Mouse (Mus musculus): ENCODE results near the gene Tysnd1.

Gene Tysnd1

DNA sequence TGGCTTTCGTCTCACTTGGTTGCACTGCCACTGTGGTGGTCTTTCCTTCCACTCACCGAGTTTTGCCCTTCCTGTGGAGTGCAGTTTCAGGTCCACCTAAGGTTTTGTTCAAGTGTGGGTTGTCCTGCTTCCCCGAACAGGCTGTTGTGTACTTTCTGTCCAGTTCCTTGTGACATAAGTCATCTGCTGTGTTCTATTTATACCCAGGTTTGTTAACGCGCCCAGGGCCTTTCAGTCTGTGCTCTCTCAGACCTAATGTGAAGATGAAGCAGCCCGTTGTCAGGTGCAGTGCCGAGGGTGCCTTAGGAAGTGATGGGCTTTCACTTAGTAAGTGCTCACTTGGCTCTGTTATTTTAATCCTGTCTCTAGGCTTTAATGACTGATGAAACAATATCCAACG, 5.9 kb upstream of the Tysnd1 start:
- DNase-seq (ENCODE audit: low read depth, low spot score) = no peak

DNA sequence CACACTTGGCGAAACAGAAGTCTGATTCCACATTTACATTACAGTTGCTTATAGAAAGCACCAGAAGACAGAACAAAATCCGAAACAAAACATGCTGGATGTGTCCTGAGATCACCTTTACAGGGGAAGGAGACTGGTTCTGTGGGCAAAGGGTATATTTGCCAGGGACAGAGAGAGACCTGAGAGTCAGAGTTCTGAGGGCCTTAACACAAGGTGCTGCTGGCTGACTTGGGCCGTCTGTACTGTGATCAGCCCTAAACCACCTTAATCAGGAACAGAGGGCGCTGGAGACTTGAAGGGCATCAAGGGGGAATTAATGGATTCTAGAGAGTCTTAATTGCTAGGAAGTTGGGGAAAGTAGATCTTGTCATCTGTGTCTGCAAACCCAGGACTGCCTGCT, 1.8 kb upstream of the Tysnd1 start:
- DNase-seq (ENCODE audit: low read depth, low spot score) = no peak

DNA sequence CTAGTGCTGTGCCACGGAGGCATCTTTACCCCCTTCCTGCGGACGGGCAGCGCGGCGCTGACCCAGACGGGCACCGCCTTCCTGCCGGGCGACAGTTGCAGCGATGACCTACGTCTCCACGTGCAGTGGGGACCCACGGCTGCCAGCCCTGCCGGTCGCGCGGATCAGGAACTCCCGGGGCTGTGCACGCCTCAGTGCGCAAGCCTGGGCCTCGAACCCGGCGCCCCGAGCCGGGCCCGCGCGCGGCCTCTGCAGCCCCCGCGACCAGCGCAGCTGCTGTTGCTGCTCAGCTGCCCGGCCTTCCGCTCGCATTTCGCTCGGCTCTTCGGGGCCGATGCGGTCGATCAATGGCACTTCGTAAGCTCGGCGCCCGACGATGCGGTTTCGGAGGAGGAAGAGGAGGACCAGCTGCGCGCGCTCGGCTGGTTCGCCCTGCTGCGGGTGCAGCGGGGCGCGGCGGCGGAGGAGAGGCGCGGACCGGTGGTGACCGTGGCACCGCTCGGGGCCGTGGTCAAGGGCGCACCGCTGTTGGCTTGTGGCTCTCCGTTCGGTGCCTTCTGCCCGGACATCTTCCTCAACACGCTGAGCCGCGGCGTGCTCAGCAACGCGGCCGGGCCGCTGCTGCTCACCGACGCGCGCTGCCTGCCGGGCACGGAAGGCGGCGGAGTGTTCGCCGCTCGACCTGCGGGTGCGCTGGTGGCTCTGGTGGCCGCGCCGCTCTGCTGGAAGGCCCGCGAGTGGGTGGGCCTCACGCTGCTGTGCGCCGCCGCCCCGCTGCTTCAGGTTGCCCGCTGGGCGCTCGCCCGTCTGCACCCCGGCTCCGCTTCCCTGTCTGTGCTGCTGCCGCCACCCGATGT, 617 bp downstream of the Tysnd1 start:
- DNase-seq (ENCODE audit: low read depth, low spot score) = peak; percentile 51

DNA sequence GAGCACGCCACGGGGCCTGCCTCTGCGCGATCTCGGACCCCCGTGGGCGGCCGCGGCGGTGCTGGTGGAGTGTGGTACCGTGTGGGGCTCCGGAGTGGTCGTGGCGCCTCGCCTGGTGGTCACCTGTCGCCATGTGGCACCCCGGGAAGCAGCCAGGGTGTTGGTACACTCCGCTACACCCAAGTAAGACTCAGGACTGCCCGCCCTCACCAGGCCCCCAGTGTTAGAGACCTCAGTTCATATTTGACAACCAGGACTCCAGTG, 1.2 kb downstream of the Tysnd1 start:
- no peak for DNase-seq (ENCODE audit: low read depth, low spot score)

DNA sequence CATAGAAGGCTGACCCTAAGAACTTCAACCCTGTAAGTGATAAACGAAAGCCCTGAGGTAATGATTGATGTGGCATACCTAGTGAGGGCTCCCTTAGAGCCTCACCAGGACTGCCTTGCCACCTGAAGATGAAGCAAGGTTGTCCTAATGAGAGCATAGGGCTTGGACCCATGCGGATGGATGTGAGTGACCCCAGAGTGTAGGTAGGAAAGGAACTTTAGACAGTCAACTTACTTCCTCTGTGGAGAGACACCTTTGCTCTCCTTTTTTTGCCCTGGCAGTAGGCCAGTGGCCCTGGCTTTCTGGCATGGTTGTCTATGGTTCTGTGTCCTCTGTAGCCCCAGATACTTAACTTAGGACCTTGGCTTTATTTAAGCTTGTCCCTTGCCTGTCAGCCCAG, 1.7 kb downstream of the Tysnd1 start:
- no peak for DNase-seq (ENCODE audit: low read depth, low spot score)

DNA sequence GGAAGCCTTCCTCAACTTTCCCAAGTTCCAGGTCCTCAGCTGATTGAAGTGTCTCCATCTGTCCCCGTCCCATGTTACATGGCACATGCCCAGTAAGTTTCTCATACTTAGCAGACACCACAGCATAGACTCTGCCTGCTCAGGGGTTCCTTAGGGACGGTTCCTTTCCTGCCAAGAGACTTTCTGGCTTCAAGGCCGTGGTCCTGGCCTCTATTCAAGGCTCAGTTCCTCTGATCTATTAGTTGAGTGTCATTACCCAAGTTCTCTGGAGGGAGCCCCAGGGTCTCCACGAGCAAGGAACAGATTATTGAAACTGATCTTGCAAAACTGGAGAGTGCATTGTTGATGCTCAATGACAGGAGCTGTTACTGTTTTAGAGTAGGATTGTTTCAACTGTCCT, 9.3 kb downstream of the Tysnd1 start:
- DNase-seq (ENCODE audit: low read depth, low spot score) = no peak

DNA sequence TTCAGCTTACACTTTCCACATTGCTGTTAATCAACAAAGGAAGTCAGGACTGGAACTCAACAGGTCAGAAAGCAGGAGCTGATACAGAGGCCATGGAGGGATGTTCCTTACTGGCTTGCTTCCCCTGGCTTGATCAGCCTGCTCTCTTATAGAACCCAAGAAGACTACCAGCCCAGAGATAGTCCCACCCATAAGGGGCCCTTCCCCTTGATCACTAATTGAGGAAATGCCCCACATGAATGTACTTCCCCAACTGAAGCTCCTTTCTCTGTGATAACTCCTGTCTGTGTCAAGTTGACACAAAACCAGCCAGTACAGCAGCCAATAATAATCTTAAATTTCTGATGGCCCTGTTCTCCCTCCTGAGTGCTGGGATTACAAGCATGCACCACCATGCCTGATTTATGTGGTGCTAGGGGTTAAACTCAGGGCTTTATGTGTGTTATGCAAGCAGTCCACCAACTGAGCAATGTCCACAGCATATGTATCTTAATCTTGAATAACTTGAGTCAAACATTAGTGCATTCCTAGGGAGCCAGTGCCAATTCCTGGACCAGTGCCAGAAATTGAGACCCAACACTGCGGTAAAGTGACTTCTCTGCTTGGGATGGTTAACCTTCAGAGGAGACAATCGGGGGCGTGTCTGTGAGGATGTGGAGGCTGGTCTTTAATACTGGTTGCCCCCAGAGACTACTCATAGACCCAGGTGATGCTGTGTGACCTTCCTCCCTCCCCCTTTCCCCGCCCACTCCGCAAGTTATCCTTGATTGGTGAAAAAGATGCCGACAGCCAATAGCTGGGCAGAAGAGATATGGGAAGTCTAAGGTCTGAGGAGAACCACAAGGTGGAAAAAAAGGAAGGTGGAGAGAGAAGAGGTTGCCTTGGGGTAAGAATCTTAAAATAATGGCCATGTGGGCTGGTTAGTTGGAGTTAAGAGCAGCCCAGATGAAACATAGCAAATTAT, 11.4 kb downstream of the Tysnd1 start:
- DNase-seq (ENCODE audit: low read depth, low spot score) = peak; percentile 63

DNA sequence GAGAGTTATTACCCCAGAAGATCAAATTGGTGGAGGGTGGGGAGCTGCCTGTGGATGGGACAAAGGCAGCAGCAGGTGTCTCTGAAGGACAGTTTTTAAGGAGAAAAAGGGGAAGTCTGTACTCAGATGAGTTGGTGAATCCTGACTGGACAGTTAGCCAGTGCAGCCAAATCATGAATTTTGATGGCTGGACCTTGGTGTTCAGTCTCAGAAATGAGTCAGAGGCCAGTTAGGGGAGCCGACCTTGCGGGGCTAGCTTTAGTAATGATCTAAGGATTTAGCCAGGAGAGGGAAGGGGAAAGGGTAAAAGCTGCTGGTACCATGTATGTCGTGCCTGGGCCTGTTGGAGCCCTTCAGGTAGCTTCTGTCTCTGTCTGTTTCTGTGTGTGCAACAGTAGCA, 18.3 kb downstream of the Tysnd1 start:
- no peak for DNase-seq (ENCODE audit: low read depth, low spot score)

DNA sequence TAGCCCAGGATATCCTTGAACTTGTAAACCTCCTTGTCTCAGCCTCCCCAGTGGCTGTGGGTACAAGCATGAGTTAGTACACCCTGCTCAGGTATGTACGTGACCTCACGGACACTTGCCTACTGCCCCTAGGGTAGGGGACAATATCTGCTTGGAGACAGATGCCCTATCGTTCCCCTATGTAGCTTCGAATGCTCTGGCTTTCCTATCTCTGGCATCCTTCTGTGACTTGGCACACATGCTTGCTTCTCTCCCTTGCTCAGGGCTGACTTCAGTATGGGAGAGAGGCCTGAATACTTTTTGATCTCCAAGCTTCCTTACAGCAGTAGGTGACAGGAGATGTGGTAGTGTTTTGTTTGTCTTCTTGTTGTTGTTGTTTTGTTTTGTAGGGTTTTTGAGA, 18.8 kb downstream of the Tysnd1 start:
- no peak for DNase-seq (ENCODE audit: low read depth, low spot score)

DNA sequence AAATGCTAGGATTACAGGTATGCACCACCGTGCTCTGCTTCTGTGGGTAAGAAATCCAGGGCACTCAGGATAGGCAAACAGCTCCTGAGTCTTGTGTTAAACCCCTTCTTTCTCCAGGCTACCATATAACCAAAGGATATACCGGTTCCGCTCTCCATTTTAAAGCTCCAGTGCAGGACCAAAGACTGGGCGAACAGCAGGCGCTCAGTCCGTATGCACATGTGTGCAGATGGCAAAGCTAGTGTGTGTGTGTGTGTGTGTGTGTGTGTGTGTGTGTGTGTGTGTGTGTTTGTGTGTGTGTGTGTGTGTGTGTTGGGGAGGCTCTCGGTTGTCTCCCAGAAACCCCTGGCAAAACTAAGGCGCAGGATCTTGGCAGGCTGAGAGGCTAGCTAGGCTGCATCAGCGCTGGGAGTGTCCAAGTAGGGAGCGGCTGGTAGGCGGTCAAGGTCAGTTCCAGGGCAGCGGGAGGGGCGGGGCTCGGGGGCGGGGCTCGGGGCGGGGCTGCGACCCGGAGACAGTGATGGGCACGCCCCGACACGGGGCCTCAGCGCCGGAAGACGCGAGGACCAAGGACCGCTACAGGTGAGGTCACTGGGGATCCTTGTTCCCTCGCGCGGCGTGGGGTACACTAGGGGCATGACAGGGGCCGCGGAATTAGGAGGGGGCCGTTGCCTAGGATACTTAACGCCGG, 19.6 kb downstream of the Tysnd1 start, which contains the start of gene Aifm2:
TSS of gene Aifm2 (plus strand) at position 493 of the 691 bp plus-strand sequence.
- DNase-seq (ENCODE audit: low read depth, low spot score) = peak; percentile 86

DNA sequence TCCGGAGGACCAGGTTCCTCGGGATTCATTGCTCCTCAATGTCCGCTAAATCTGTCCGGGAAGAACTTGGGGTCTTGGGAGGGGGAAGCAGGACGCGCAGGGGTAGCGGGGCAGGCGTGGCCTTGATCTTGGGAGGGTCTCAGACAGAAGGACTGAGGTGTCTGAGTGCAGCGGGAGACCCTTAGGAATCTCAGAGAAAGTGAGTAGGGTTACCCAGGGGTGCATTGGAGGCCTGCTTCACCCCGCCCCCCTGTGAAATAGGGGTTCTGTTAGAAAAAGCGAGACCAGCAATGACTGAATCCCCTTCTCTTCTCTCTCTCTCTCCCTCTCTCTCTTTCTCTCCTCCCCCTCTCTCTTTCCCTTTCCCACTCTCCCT, 20.1 kb downstream of the Tysnd1 start:
- no peak for DNase-seq (ENCODE audit: low read depth, low spot score)

DNA sequence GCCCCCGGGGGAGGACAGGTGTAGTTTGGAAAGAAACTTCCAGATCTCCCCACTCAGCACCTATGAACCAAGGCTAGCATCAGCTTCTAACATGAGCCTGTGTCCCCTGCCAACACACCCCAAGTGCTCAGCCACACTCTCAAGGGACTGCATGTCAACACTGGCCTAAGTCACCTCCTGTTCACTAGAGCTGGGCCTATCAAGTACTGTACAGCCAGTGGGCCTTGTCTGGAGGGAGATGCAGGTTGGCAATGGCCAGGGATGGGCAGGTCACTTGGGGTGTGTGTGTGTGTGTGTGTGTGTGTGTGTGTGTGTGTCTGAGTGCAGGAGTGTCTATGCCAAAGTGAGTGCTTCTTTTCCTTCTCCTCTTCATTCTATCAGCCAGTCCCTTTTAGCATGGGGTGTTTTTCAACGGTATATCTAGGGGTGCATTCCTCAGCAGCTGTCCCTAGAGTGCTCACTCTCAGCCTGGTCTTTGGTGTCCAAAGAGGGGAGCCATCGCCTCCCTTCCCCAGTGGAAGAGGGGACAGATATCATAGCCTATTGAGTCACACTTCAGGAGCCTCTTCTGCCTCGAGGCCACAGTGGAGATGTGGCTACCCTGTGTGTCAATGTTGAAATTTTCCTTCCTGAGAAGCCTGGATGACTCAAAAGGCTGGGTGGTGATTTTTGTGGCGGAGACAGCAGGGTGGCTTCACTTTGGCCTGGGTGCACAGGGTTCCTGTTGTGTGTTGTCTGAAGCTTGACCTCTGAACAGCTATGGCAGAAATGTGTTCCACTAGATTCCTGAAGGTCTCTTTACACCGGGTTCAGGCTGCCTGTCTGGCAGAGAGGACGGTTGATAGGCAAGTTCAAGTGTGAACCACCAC, 20.9 kb downstream of the Tysnd1 start:
- no peak for DNase-seq (ENCODE audit: low read depth, low spot score)

DNA sequence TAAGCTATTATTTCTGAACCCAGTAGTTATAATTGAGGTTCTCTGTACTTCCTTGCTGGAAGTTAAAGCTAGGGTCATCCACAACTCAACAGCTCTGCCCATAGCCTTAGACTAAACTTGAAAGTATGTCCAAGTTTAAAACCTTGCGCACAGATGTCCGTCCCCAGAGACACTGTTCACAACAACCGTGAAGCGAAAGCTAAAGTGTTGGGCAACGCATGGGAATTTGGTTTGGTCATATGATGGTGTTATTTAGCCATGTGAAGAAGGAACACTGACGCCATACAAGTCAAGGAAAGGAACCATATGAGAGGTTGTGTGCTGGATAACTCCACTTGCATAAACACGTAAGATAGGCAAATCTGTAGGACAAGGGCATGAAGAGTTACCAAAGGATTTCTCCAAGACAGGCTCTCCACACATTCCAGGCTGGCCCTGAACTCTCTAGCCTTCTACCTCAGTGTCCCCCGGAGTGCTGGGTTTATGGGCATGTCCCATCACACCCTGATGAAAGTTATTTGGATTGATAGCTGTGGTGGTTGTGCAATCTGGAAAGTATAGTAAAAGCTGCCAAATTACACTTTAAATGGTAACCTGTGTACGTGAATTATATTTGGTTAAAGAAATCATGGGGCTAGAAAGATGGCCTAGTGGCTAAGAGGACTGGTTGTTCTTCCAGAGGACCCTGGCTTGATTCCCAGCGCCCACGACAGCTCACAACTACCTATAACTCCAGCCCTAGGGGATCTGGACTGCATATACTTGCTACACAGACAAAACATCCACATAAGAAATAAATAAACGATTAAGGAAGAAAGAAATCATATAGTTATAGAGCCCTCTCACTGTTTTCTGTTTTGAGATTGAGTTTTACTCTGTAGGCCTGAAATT, 22.3 kb downstream of the Tysnd1 start:
- DNase-seq (ENCODE audit: low read depth, low spot score) = no peak

DNA sequence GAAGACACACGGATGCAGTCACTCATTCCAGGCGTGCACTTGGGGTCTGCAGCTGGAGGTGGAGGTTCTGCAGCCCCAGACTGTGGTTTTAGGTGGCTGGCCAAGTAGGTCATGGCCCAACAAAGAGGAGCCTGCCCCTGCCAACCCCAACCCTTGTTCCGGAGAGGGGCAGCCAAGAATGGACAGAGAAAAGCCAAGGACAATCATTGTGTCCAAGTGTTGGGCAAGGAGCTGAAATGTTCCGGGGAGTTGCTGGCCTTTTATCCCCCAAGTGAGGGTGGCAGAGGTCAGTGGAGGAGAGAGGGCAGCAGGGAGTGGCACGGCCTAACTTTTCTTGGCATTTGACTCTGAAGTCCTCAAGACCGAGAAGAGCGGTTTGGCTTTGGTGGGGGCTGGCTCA, 25.0 kb downstream of the Tysnd1 start:
- DNase-seq (ENCODE audit: low read depth, low spot score) = no peak

DNA sequence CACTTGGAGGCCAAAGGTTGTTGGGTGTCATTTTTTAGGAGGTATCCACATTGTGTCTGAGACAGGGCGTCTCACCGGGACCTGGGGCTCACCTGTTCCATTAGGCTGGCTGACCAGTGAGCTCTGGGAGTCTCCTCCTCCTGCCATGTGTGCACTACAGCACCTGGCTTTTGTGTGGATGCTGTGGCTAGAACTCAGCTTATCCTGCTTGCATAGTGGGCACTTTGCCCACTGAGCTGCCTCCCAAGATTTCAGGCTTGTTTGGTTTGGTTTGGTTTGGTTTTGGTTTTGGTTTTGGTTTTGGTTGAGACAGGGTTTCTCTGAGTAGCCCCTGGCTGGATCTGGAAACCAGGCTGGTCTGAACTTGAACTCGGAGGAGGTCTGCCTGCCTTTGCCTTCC, 26.9 kb downstream of the Tysnd1 start:
- no peak for DNase-seq (ENCODE audit: low read depth, low spot score)

DNA sequence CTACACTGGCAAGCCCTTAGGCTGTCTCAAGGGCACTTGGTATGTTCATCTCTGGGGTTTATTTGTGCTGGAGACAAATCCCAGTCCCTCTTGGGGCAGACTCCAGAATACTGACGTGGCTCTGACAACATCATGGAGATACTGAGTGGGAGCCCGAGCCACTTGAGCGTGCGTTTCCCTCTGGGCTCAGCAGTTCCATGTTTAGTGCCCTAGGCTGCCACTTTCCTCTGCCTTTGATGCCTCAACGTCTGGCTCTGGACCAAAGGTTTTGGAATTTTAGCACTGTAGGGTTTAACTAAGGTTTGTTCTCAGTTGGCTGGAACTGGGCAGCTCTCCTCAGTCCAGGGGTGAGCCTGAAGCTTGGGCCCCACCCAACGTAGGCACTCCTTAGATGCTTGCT, 28.0 kb downstream of the Tysnd1 start:
- DNase-seq (ENCODE audit: low read depth, low spot score) = no peak

DNA sequence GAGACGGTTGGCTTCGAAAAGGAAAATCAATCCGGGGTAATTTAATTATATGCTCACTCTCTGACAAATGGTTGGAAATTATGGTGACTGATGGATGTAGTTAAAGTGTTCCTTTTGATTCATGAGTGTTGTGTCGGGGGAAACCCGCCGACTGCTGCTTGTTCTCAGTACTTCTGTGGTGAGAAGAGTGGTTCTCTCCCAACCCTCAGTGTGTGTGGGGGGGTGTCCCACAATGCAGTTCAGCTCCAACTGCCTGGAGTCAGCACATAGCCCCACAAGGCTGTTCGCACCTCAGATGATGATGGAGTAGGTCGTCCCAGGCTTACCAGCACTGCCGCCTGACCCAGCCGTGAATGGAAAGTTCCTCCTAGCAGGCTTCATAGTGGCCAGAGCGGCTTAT, 33.9 kb downstream of the Tysnd1 start:
- DNase-seq (ENCODE audit: low read depth, low spot score) = no peak

DNA sequence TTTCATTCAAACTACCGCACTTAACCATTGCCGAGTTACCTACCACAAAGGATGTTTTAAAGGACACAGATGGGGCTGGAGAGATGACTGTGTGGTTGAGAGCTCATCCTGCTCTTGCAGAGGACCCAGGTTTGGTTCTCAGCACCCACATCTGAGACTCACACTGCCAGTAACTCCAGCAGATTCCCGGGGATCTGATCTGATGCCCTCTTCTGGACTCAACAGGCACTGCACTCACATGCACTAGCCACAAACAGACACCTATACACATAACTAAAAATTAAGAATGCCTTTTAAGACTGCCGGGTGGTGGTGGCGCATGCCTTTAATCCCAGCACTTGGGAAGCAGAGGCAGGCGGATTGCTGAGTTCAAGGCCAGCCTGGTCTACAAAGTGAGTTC, 34.9 kb downstream of the Tysnd1 start:
- DNase-seq (ENCODE audit: low read depth, low spot score) = peak; percentile 55

DNA sequence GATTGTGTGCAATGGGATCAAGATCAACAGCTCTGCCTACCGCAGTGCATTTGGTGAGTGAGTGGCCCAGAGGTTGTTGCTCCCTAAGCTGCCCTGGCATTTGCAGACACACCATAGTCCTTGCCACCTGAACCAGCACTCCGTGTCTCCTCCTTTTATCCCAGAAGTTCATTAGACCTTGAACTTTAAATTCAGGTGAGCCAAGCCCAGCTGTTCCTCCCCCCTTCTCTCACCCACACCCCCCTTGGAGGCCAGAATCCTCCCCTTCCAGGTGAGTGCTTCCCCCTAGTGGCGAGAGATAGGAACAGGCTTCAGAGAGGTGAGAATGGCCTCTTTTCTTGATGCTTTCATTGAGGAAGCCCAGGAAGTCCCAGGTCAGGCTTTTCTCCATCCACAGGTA, 39.1 kb downstream of the Tysnd1 start:
- peak; percentile 76 for DNase-seq (ENCODE audit: low read depth, low spot score)

DNA sequence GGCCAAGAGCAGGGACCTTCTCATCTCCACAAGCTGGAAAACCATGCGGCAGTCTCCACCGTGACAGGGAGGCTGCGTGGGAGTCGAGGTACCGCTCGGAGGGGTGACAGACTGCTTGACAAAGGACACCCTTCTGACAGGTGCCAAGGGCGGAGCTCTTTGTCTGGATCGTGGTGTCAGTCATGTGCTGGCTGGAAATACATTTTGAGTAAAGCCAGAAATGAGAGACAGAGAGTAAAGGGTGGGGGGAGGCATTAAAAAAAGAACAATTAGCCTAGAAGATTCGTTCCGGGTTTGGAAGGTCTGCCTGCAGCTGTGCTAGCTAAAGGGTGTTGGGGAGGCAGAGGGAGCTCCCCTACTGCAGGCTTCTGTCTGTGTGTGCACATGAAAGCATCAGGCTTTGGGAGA, 41.4 kb downstream of the Tysnd1 start:
- DNase-seq (ENCODE audit: low read depth, low spot score) = no peak

All from R1 (cell line).